Mouse (Mus musculus) 416B (cell line): ENCODE results near the gene Grik3.

Experiments used
- DNase-seq: peaks from one replicate; pipeline ENCODE4 v3.0.0; 2011; ENCODE audit warnings: low read depth

Grik3 gene

DNA sequence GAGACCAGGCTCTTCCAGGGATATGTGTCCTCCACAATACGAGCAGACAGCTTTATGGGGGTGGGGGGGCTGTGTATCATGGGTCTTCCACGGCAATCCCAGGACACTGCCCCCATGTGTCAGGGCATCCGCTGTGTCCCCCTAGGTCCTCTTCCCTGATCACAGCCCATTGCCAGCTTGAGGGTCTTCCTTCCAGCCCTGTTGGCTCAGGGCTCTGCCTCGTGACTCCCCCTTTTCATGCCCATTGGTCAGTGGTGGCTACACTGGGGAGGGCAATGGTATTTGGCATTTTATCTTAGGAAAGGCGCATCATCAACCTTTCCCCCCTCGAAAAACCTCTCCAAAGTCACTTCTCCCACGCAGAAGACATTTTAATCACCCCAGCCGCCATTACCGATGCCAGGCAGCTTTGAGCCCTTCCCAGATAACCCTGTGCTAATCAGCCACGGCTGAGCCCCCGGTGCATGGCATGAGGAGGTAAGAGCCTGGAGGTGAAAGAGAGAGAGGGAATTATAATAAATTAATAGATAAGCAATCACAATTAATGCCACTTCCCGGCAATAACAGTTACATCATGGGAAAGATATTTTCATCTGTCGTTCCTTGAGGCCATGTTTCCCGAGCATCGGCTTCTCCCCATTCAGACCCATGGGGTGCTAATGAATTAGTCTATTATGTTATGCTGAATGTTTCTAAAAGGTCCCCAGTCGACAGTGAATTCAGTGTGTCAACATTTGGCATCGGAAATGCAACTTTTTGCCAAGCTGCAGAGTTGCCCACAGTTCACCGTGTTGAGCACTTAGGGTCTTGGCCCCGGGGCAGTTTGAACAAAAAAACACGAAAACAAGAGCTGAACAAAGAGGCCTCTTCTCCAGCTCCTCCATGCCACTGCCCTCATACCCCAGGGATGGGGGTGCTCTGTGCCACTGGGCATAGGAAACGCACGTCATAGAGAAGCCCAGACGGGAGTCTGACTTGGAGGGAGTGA, 154.4 kb downstream of the Grik3 start:
- no peak for DNase-seq

DNA sequence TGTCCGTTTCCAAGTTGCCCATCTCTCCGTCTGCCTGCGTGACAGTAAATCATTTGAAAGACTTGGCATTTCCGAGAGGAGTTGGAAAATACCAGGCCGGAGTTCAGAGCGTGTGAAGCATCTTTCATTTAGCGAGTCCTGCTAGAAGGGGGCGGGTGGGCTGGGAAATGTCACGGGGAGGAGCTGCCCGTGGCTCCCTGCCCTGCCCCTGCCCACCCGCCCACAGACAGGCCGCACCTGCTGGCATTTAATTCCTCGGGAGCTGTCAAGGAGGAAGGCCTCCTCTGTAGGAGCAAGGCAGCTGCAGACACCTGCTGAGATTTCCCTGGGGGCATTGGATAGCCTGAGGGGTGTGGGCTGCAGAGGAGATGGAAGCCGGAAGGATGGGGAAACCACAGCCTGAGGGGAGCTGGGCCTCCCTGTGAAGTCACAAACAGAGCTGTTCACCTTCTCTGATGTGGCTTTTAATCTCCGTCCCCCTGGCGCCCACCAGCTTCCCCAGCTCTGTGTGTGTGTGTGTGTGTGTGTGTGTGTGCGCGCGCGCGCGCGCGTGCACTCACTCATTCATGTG, 161.3 kb downstream of the Grik3 start:
- no peak for DNase-seq

DNA sequence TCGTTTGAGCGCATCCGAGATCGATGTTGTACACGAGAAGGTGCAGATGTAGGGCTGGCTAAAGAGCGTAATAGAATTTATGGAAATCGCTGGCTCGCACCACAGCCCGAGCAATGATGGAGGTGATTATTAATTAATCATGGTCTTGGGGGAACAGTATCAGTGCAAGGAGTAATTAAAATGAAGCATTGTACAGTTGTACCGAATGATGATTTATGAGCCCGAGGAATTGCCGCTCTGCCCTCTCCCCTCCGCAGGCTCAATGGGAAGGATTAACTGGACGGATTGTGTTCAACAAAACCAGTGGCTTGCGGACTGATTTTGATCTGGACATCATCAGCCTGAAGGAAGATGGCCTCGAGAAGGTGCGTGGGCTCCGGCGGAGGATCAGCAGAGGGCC, 165.5 kb downstream of the Grik3 start:
- no peak for DNase-seq

DNA sequence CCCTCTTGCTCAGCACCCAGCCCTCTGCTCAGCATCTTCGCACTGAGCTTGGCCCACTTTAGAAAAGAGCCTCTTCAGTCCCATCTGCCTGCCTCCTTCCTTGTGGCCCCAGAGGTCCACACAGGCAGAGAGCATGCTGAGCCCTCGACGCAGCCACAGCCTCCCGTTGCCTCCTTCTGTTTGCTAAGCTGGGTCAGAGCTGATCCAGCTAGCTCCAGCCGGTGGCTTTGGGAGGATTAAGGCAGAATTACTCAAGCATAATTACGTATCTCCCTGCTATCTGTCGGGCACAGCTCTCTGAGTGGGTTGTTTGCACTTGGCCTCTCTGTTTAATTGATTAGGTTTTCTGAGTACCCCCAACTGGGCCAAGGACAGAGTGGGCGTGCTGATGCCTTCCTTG, 167.9 kb downstream of the Grik3 start:
- DNase-seq, result no peak

DNA sequence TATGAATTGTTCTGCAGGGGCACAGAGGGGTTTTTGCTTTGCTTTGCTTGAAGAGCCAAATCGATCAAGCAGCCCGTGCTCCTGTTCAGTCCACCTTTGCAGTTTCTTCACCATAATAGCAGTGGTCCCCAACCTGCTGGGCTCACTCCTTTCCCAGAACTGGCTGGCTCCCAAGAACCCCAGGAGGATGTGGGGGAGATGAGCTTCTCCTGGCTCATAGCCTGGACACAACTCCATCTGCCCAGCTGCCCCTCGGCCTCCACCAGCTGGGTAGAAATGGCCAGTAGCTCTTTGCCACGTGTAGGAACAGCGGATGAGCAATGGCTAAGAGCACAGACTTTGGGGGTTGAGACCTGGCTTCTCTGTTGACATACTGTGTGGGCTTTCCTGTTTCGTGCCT, 171.5 kb downstream of the Grik3 start:
- no peak for DNase-seq

DNA sequence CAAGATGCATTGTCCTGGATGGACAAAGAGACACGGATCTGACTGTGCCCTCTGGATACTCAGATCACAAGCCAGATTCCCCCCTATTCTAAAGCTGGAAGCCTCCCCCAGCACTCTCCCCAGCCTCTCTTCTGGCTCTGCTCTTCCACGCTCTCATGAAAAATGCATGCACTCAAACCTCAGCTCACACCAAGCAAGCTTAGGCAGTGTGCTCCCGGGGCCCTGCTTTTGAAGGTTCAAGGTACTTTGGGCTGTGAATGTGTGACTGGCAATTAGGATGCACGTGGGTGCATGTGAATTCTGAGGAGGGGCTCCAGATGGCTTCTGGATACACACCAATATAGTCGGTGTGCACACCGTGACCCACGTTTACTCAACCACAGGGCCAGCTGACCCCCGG, 172.8 kb downstream of the Grik3 start:
- DNase-seq, result no peak

DNA sequence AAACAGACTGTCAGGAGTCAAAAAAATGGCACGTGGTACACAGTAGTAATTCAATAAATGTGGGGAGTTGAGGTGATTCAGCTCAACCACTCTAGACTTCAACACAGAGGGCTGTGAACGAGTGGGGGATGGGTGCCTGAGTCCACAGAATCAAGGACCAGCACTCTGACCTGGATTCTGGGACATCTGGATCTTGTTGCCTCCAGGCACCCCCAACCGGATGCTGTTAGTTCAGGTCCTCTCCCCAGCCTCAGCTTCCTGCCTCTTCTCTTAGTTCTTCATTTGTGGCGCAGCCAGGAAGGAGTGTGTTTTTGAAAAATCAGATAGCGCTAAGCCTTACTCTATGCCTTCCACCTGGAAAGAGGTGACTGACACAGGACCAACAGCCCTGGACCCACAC, 175.5 kb downstream of the Grik3 start:
- no peak for DNase-seq

DNA sequence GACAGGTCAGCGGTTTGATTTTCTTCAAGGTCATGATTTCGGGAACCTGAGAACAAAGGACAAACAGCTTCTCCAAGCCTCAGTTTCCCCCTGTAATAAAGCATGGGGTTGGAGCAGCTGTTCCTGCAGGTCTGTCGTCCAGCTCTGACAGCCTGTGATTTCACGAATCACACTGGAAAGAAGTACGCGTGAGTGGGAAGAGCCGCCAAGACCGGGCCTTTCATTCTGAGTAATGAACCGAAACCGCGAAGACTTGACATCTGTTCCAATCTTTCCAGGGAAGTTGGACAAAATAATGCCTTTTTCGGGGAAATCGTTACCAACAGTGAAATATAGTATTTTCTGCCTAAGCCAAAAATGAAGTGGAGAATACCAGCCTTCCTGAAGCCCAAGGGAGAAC, 191.5 kb downstream of the Grik3 start:
- no peak for DNase-seq

DNA sequence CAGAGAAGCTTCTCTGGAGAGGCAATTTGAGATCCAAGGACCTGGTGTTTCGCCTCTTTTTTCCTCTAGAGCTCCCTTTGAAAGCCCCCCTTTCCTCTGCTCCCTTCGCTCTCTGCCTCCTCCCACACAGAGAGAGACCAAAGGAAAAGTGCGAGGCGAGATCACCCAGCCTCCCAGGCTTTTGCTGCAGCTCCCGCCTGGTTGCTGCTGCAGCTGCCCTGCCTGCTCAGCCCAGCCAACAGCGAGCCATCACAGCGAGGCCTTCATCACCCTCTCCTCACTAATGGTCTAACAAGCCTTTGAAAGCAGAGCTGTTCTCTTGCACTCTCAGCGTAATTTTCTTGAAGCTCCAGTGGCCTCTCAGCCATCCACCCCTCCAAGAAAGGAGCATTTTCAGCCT, 196.6 kb downstream of the Grik3 start:
- no peak for DNase-seq

DNA sequence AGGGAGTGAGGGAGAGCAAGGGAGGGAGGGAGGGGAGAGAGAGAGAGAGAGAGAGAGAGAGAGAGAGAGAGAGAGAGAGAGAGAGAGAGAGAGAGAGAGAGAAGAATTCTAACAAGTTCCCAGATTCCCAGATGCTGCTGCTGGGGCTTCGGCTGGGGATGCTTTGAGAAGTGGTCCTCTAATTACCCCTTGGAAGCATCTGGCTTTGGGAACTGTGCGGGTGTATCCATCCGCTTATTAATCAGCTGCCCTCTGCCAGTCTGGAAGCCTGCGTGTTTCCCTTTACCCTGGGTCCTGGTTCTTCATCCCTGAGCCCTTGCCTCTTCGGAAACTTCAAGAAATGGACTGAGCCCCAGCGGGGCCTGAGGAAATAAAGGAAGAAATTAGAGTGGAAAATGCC, 204.9 kb downstream of the Grik3 start:
- no peak for DNase-seq

DNA sequence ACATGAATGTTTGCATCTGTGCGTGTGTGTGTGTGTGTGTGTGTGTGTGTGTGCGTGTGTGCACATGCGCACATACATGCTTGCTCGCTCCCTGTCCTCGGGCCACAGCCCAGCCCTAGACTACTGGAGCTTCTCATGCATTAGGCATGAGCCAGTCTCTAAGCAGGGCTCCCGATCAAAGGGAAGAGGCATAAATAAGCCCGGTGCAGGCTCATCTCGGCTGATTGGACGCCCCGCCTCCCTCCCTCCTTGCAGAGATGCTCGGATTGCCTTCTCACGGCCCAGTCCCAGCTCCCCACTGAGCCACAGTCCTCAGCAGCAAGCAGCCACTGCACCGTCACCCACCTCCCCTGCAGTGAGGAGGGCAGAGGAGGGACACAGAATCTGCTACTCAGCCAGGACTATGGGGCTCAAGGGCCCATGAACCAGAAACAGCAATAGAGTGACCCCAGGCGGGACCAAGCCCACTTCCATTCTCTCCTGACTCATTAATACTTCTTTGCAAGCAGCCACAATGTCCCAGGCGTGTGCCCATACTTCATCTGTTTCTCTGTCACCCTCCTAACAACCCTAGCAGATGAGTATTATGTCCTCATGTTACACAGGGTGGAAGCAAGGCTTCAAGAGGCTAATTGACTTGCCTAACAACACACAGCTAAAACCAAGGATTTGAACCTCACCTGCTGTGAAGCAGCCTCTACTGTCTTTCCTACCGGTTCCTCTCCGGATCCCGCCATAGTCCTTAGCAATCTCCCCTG, 205.9 kb downstream of the Grik3 start:
- DNase-seq, result no peak

DNA sequence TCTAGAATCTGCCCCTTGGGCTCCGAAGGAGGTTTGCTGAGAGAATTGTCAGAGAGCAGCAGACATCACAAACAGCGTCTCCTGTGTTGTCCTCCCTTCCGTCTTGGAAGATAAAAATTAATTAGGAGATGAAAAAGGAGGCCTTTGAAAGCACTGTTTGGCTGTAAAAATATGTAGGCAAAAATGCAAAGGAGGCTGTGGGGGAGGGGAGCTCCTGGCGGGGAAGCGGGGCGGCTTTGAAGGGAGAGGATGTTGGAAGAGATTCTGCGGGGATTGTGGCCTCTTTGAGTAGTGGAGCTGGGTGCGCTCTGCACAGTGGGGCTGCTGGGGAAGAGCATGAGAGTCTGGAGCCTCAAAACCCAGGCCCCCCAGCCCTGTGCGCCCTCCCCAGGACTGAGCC, 207.1 kb downstream of the Grik3 start:
- no peak for DNase-seq

DNA sequence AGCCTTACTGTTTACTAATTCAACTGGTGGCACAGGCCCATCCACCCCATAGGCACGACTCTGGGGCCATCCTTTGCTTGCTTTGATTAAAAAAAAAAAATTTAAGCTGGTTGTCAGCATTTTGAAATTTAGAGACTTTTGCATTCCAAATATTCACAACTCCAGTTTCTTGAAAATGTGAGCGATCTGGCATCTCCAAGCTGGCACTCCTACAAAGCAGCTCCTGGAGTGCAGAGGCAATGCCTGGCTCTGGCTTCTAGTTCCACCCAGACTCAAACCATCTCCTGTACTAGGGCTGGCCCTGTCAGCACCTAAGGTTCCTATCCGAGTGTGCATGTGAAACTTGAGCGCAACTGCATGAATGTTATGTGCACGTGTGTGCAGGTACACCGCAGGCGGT, 208.6 kb downstream of the Grik3 start:
- DNase-seq, result no peak

DNA sequence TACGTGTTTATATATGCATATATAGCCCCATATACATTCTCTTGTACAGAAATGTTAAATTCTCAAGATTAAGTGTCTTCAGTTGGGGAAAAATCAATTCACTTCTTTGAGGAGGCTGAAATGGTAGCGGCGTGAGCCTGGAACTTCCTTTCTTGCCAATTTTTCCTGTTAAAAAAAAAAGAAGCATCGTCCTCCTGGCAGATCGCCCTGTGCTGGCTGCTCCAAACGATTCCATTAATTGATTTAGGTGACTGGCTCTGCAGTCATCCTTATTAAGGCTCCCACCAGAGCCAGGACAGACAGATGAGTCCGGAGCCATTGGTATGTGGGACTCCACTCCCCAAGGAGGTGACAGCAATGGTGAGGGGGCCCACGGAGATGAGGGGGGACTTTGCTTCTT, 209.8 kb downstream of the Grik3 start:
- DNase-seq, result no peak

DNA sequence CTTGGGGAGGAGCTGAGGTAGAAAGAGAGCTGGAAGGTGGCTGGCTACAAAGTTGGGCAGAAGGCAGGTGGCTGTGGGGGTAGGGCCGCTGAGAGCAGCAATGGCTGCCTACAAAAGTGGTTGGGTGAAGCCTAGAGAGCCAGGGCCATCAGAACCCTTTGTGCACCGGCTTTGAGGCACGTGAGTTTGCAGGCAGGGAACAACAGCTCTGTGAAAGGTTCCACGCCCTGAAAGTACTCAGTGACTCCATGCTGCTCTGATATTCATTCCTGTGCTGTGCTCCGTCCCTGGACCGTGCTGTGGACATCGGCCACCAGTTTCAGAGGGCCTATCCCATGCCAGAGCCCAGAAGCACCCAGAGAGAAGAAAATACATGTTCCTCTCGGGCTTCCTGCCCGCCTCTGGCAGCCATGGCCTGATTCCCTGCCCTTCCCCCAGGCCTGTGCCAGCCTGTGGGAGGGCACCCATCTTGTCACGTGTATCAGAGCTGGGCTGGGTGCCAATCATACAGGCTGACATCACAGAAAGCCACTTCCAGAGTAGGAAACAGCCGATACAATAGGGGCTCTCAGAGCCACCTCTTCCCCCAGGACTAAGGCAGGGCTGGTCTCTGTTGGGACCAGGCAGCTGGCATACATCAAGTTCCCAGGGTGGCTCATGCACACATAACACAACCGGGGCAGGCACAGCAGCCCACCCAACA, 212.3 kb downstream of the Grik3 start:
- DNase-seq, result peak; percentile 31

DNA sequence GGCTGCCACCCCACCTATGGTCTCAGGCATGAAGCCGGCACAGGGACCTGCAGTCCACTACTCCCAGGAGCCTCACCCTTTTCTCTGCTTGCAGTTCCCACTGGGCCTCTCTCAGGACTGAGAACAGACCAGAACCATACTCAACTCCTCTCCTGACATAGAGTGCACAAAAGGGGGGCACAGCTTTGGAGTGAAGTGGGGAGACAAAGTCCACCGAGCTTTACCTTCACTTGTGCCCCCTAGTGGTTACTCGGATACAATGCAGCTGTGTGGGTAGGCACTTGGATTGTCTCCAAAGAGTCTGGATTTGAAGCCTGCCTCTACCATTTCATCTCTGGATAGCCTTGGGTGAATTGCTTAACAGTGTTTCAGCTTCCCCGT, 212.8 kb downstream of the Grik3 start:
- peak; percentile 30 for DNase-seq

DNA sequence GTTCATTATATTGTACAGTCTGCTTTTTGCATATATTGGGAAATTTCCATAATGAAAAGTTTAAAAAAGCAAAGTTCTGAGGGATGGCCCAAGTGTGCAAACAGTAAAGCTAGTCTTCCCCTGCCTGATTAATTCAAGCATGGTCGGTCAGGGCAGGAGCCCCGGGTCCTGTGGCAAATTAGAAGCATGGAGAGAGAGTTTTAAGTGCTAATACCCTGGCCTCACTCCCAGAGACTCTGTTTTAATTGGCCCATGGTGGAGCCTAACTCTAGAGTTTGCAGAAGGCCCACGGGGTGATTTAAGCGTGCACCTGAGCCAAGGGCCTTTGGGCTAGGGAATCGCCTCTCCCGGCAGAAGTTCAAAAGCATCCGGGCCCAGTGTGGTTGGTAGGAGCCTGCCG, 215.2 kb downstream of the Grik3 start:
- DNase-seq, result no peak

DNA sequence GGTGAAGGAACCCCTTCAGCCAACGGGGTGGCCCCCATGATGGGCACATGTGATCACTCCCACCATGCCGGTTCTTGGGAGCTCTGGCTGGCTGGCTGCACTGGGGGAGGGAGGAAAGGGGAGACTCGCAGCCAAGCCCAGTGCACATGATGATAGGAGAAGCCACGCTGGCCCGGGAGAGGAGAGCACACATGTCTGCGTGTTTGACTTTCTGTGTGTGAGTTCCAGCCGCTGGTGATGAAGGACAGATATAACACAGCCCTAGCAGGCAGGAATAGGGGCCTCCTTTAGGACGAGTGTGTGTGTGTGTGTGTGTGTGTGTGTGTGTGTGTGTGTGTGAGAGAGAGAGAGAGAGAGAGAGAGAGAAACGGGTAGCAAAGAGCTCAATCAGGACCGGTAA, 219.2 kb downstream of the Grik3 start:
- DNase-seq, result no peak

DNA sequence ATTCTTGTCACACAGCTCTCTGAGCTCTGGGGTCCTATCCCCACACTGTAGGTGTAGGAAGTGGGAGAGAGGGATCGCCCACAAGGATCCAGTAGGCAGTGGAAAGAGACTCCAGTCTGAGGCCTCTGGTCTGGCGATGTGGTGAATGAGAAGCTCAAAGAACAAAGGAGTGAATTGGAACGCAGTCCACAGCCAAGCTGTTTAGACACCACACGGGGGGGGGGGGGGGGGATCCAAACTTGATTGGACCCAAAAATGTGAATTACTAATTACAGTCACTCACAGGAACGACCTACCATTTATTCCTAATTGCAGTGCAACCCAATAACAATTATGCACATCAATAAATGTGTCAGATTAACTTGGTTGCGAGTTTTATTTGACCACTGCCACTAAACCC, 227.4 kb downstream of the Grik3 start:
- no peak for DNase-seq

DNA sequence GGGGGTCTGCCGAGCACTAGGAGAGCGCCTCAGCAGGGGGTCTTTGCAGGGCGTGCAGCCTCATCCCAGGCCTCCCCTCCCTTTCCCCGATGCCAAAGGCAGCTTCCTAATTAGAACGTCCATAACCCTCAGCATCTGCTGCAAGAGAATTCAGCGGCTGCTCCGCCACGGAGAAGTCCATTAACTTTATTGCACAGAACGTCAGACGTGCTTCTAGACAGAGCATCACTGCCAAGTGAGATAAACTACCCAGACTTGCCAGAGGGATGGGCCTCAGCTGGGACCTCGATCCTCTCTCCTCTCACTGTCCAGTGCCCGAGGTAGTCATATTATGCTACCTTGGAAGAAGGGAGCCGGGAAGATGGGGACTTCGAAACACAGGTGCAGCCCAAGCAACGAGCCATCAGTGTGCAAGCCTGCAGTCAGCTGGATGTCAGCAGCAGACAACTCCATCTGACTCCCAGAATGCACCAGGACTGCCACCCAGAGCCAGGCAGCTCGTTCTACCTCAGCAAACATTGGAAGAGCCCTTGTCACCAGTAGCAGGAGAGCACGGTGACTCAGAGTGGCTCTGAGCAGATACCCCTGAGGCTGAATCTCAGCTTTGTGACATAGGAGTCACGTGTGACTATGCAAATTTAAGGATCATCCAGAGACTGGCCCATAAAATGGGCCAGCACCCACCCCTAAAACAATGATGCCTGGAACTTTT, 228.1 kb downstream of the Grik3 start:
- DNase-seq, result no peak

DNA sequence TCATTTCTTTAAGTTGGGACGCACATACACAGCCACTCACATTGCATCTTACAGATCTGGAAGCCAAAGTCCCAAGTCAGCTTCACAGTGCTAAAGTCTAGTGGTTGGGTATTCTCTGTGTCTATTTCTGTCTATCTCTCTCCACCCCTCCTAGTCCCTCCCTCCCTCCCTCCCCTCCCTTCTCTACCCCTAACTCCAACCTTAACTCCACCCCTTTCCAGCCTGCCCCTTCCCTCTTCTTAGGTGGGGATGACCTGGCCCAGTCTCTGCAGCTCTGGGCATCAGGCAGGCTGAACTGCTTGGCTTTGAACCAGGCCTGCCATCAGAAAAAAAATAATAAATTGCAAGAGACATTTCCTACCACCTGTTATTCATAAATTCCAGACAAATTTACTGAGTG, 235.7 kb downstream of the Grik3 start:
- DNase-seq, result no peak

DNA sequence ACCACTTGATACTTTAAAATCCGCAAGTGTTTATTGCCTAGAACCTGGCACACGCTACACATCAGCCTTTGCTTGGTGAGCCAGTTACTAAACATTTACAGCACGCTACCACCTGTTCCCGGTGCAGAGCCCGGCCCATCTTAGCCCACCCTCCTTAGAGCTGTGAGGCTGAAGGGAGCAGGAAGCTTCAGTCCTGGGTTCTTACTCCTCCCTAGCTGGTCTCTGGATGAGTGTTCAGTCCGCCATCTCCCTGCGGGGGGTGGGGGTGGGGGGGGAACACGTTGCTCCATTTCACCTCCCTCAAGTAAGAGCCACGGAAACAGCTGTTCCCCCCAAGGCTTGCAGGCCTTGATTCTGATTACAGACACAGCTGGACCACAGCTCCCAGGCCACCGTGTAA, 236.5 kb downstream of the Grik3 start:
- DNase-seq, result no peak
